Mouse (Mus musculus) E14TG2a.4 (cell line): ENCODE measurements around the gene Met.

ENCODE experiments used
- H3K27me3 ChIP-seq: 2 replicates; pipeline ENCODE4 v1.6.1; 2014; ENCODE audit warnings: low read length, control low read depth; ENCODE audit not compliant: insufficient read depth
- H3K36me3 ChIP-seq: 2 replicates; pipeline ENCODE4 v1.6.1; 2014; ENCODE audit warnings: low read length, control low read depth; ENCODE audit not compliant: insufficient read depth
- H3K4me1 ChIP-seq: replicated peaks from 2 replicates; pipeline ENCODE4 v1.6.1; 2014; ENCODE audit warnings: low read depth, low read length, control low read depth
- H3K4me3 ChIP-seq: replicated peaks from 2 replicates; pipeline ENCODE4 v1.5.1; 2014; ENCODE audit warnings: mild to moderate bottlenecking, low read length
- H3K9me3 ChIP-seq: 2 replicates; pipeline ENCODE4 v1.6.1; 2014; ENCODE audit warnings: low read length, control low read depth
- CTCF ChIP-seq: conservative IDR thresholded peaks from 2 replicates; pipeline ENCODE4 v1.5.1; 2014; ENCODE audit warnings: low read length
- NANOG ChIP-seq: IDR thresholded peaks from 2 replicates; pipeline ENCODE4 v1.6.1; 2014; ENCODE audit warnings: borderline replicate concordance, low read length, mixed read lengths
- POU5F1 ChIP-seq: IDR thresholded peaks from 2 replicates; pipeline ENCODE4 v1.6.1; 2014; ENCODE audit warnings: low read length, borderline replicate concordance

The Met gene

GRCm38 (mm10) chr6:17461435-17461834 is 2.2 kb upstream of the Met start:
- no peak overlapping the region for H3K4me3 ChIP-seq
- H3K9me3 ChIP-seq, result no peaks in the 10 kb centered on the region
- H3K4me1 ChIP-seq, result peaks cover 10% of the 10 kb centered on the region; the same call in 1 of the 2 replicates
- TF ChIP-seq POU5F1, result no peak
- TF ChIP-seq CTCF, result no peak
- TF ChIP-seq NANOG, result no peak
- H3K36me3 ChIP-seq, result no peaks in the 10 kb centered on the region
- peaks cover 45% of the 10 kb centered on the region for H3K27me3 ChIP-seq

GRCm38 (mm10) chr6:17464281-17465025 is 853 bp downstream of the Met start:
- H3K9me3 ChIP-seq, result no peaks in the 10 kb centered on the region
- peaks cover 10% of the 10 kb centered on the region; the same call in 1 of the 2 replicates for H3K4me1 ChIP-seq
- TF ChIP-seq POU5F1 (no peak), CTCF (no peak), NANOG (no peak)
- peak overlapping the region; percentile 84 for H3K4me3 ChIP-seq
- H3K27me3 ChIP-seq, result peaks cover 45% of the 10 kb centered on the region
- no peaks in the 10 kb centered on the region for H3K36me3 ChIP-seq

GRCm38 (mm10) chr6:17466526-17466925 is 2.9 kb downstream of the Met start:
- TF ChIP-seq CTCF (no peak), POU5F1 (no peak), NANOG (no peak)

GRCm38 (mm10) chr6:17468993-17469392 is 5.4 kb downstream of the Met start:
- H3K36me3 ChIP-seq, result no peaks in the 10 kb centered on the region
- peaks cover 25% of the 10 kb centered on the region for H3K27me3 ChIP-seq
- TF ChIP-seq NANOG (no peak), POU5F1 (no peak), CTCF (no peak)

More at GRCm38 (mm10) chr6:17466526-17466925, 2.9 kb downstream of the Met start:
- peaks cover 10% of the 10 kb centered on the region; the same call in 1 of the 2 replicates for H3K4me1 ChIP-seq
- H3K36me3 ChIP-seq, result no peaks in the 10 kb centered on the region
- H3K27me3 ChIP-seq, result peaks cover 40% of the 10 kb centered on the region
- no peaks in the 10 kb centered on the region for H3K9me3 ChIP-seq
- no peak overlapping the region for H3K4me3 ChIP-seq

GRCm38 (mm10) chr6:17473128-17473527 is 9.5 kb downstream of the Met start:
- Histone ChIP-seq H3K27me3 (no peaks in the 10 kb centered on the region), H3K36me3 (no peaks in the 10 kb centered on the region), H3K4me3 (no peak overlapping the region), H3K9me3 (no peaks in the 10 kb centered on the region), H3K4me1 (peaks cover 3% of the 10 kb centered on the region; the same call in 1 of the 2 replicates)
- TF ChIP-seq POU5F1 (no peak), NANOG (no peak), CTCF (no peak)

More at GRCm38 (mm10) chr6:17468993-17469392, 5.4 kb downstream of the Met start:
- Histone ChIP-seq H3K4me1 (peaks cover 10% of the 10 kb centered on the region; the same call in 1 of the 2 replicates), H3K9me3 (no peaks in the 10 kb centered on the region), H3K4me3 (no peak overlapping the region)

- Histone ChIP-seq H3K27me3 (no peaks in the 10 kb centered on the region), H3K36me3 (no peaks in the 10 kb centered on the region), H3K9me3 (no peaks in the 10 kb centered on the region), H3K4me3 (no peak overlapping the region), H3K4me1 (peaks cover 3% of the 10 kb centered on the region; the same call in 1 of the 2 replicates)
- TF ChIP-seq CTCF (no peak), NANOG (no peak), POU5F1 (no peak)
Observed at GRCm38 (mm10) chr6:17477823-17478222, 14.2 kb downstream of the Met start.

- Histone ChIP-seq H3K27me3 (no peaks in the 10 kb centered on the region), H3K4me3 (no peak overlapping the region), H3K9me3 (no peaks in the 10 kb centered on the region), H3K4me1 (peaks cover 3% of the 10 kb centered on the region; the same call in 1 of the 2 replicates), H3K36me3 (no peaks in the 10 kb centered on the region)
- TF ChIP-seq CTCF, result no peak
- TF ChIP-seq NANOG, result no peak
- no peak for TF ChIP-seq POU5F1
Observed at GRCm38 (mm10) chr6:17478252-17478651, 14.7 kb downstream of the Met start.

- Histone ChIP-seq H3K4me3 (no peak overlapping the region), H3K9me3 (no peaks in the 10 kb centered on the region), H3K36me3 (no peaks in the 10 kb centered on the region), H3K4me1 (peaks cover 3% of the 10 kb centered on the region; the same call in 1 of the 2 replicates), H3K27me3 (no peaks in the 10 kb centered on the region)
- TF ChIP-seq NANOG, result no peak
- TF ChIP-seq POU5F1, result no peak
- no peak for TF ChIP-seq CTCF
Observed at GRCm38 (mm10) chr6:17478838-17479570, 15.4 kb downstream of the Met start.
